Mouse (Mus musculus): ENCODE data around the gene Echs1. TPM values are rescaled to one million over a fixed set of nuclear protein-coding genes. Genes with fewer than 3 reads are reported as not detected.
A peak's percentile ranks its signal among the peaks of the same experiment; 100 is the strongest.

Gene Echs1
- polyA plus RNA-seq, 1 experiment from 2014 or later = 132 TPM

GRCm38 (mm10) chr7:140101498-140101897, 14.8 kb downstream of the Echs1 start:
- Histone ChIP-seq H3K4me1 (ENCODE audit: control insufficient read depth, insufficient read depth, low read length) (no peaks in the 10 kb centered on the region), H3K9ac (replicated peaks; ENCODE audit: low read depth, low read length) (peak overlapping the region; percentile 57), H3K9me3 (ENCODE audit: control insufficient read depth, low read length) (no peaks in the 10 kb centered on the region), H3K4me3 (ENCODE audit: low read depth, low read length) (peak overlapping the region; percentile 38), H3K27me3 (ENCODE audit: control insufficient read depth, insufficient read depth, low read length) (no peaks in the 10 kb centered on the region), H3K36me3 (ENCODE audit: control insufficient read depth, insufficient read depth, low read length) (peaks cover 6% of the 10 kb centered on the region; the same call in 1 of the 2 replicates), H3K4me2 (ENCODE audit: low read depth, low read length) (peak overlapping the region; percentile 71), H3K27ac (ENCODE audit: low read depth, low read length) (no peak overlapping the region)
- ATAC-seq (ENCODE audit: low read depth) = no peak
- 74% methylated on average over 10 of the region's 10 CpGs for WGBS

DNA sequence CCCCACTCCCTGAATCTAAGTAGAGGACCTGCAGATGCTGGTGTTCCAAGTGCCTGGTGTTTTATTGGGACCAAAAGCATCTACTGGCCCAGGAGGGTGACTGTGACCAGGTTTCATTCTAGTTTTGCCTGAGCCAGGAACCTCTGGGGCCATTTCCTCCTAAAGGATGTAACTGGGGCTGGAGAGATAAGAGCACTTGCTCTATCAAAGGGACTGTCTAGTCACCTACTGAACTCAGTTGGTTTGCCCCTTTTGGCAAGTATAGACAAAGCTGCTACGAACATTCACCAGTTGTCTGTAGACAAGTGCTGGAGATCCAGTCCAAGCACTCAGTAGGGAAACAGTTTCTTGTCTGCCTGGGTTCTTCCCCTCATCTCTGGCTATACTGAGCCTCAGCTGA, 17.8 kb downstream of the Echs1 start:
- H3K4me2 ChIP-seq (ENCODE audit: low read depth, low read length) = no peak overlapping the region
- ATAC-seq (ENCODE audit: low read depth) = no peak
- H3K4me1 ChIP-seq (ENCODE audit: control insufficient read depth, insufficient read depth, low read length) = no peaks in the 10 kb centered on the region
- no peaks in the 10 kb centered on the region for H3K9me3 ChIP-seq (ENCODE audit: control insufficient read depth, low read length)
- 100% methylated on average over 1 of the region's 1 CpGs for WGBS
- no peak overlapping the region for H3K27ac ChIP-seq (ENCODE audit: low read depth, low read length)
- H3K36me3 ChIP-seq (ENCODE audit: control insufficient read depth, insufficient read depth, low read length) = no peaks in the 10 kb centered on the region
- H3K9ac ChIP-seq (replicated peaks; ENCODE audit: low read depth, low read length) = no peak overlapping the region
- H3K27me3 ChIP-seq (ENCODE audit: control insufficient read depth, insufficient read depth, low read length) = no peaks in the 10 kb centered on the region
- no peak overlapping the region for H3K4me3 ChIP-seq (ENCODE audit: low read depth, low read length)

- no peak overlapping the region for H3K27ac ChIP-seq (ENCODE audit: low read depth, low read length)
- no peak for ATAC-seq (ENCODE audit: low read depth)
- no peak overlapping the region for H3K9ac ChIP-seq (replicated peaks; ENCODE audit: low read depth, low read length)
- no peaks in the 10 kb centered on the region for H3K4me1 ChIP-seq (ENCODE audit: control insufficient read depth, insufficient read depth, low read length)
- H3K4me3 ChIP-seq (ENCODE audit: low read depth, low read length) = no peak overlapping the region
- H3K9me3 ChIP-seq (ENCODE audit: control insufficient read depth, low read length) = no peaks in the 10 kb centered on the region
- no peaks in the 10 kb centered on the region for H3K36me3 ChIP-seq (ENCODE audit: control insufficient read depth, insufficient read depth, low read length)
- H3K27me3 ChIP-seq (ENCODE audit: control insufficient read depth, insufficient read depth, low read length) = no peaks in the 10 kb centered on the region
- no peak overlapping the region for H3K4me2 ChIP-seq (ENCODE audit: low read depth, low read length)
Measured at GRCm38 (mm10) chr7:140096055-140096454, 20.2 kb downstream of the Echs1 start.

DNA sequence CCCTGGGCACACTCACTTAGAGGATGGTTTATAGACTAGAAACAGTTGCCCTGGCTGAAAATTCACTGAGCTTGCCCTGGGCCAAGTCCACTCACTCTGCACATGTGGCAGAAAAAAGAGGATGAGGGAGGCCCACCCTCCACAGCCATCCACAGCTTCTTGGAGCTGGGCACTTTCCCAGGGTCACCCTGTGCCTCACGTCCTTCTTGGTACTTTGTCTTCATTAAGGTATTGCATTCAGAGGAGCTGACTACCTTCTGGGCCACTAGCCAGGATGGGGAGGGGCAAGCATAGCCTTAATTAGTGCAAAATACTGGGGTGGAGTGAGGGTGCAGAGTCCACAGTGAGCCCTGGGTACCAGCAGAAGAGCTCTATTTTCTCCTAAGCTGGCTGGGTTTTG, 20.7 kb downstream of the Echs1 start:
- Histone ChIP-seq H3K36me3 (ENCODE audit: control insufficient read depth, insufficient read depth, low read length) (no peaks in the 10 kb centered on the region), H3K4me1 (ENCODE audit: control insufficient read depth, insufficient read depth, low read length) (no peaks in the 10 kb centered on the region), H3K4me2 (ENCODE audit: low read depth, low read length) (no peak overlapping the region), H3K4me3 (ENCODE audit: low read depth, low read length) (no peak overlapping the region), H3K9me3 (ENCODE audit: control insufficient read depth, low read length) (no peaks in the 10 kb centered on the region), H3K27ac (ENCODE audit: low read depth, low read length) (no peak overlapping the region), H3K27me3 (ENCODE audit: control insufficient read depth, insufficient read depth, low read length) (no peaks in the 10 kb centered on the region), H3K9ac (replicated peaks; ENCODE audit: low read depth, low read length) (no peak overlapping the region)
- ATAC-seq (ENCODE audit: low read depth) = no peak
- 52% methylated on average over 1 of the region's 1 CpGs for WGBS

- Histone ChIP-seq H3K27me3 (ENCODE audit: control insufficient read depth, insufficient read depth, low read length) (no peaks in the 10 kb centered on the region), H3K4me1 (ENCODE audit: control insufficient read depth, insufficient read depth, low read length) (no peaks in the 10 kb centered on the region), H3K36me3 (ENCODE audit: control insufficient read depth, insufficient read depth, low read length) (no peaks in the 10 kb centered on the region), H3K4me3 (ENCODE audit: low read depth, low read length) (no peak overlapping the region), H3K9ac (replicated peaks; ENCODE audit: low read depth, low read length) (no peak overlapping the region), H3K4me2 (ENCODE audit: low read depth, low read length) (no peak overlapping the region), H3K27ac (ENCODE audit: low read depth, low read length) (no peak overlapping the region), H3K9me3 (ENCODE audit: control insufficient read depth, low read length) (no peaks in the 10 kb centered on the region)
- no peak for ATAC-seq (ENCODE audit: low read depth)
- 77% methylated on average over 5 of the region's 5 CpGs for WGBS
Measured at GRCm38 (mm10) chr7:140094954-140095353, 21.3 kb downstream of the Echs1 start.

GRCm38 (mm10) chr7:140092924-140093528, 23.2 kb downstream of the Echs1 start, which contains the start of gene Prap1:
TSS of gene Prap1 (plus strand) at chr7:140093395.
- no peaks in the 10 kb centered on the region for H3K36me3 ChIP-seq (ENCODE audit: control insufficient read depth, insufficient read depth, low read length)
- no peaks in the 10 kb centered on the region for H3K9me3 ChIP-seq (ENCODE audit: control insufficient read depth, low read length)
- no peak within 1 kb of the TSS for H3K9ac ChIP-seq (replicated peaks; ENCODE audit: low read depth, low read length)
- H3K4me3 ChIP-seq (ENCODE audit: low read depth, low read length) = no peak within 1 kb of the TSS
- H3K27ac ChIP-seq (ENCODE audit: low read depth, low read length) = no peak within 1 kb of the TSS
- no peaks in the 10 kb centered on the region for H3K4me1 ChIP-seq (ENCODE audit: control insufficient read depth, insufficient read depth, low read length)
- 67% methylated on average over 5 of the region's 5 CpGs for WGBS
- ATAC-seq (ENCODE audit: low read depth) = no peak
- H3K27me3 ChIP-seq (ENCODE audit: control insufficient read depth, insufficient read depth, low read length) = no peaks in the 10 kb centered on the region
- no peak within 1 kb of the TSS for H3K4me2 ChIP-seq (ENCODE audit: low read depth, low read length)

- WGBS = 88% methylated on average over 10 of the region's 10 CpGs
- no peaks in the 10 kb centered on the region for H3K36me3 ChIP-seq (ENCODE audit: control insufficient read depth, insufficient read depth, low read length)
- no peak for ATAC-seq (ENCODE audit: low read depth)
Measured at GRCm38 (mm10) chr7:140090601-140091000, 25.7 kb downstream of the Echs1 start.

GRCm38 (mm10) chr7:140082242-140082678, 34.0 kb downstream of the Echs1 start, which contains the start of gene Caly:
TSS of gene Caly (minus strand) at chr7:140082548.
- Histone ChIP-seq H3K4me3 (ENCODE audit: low read depth, low read length) (peak within 1 kb of the TSS; percentile 50), H3K36me3 (ENCODE audit: control insufficient read depth, insufficient read depth, low read length) (no peaks in the 10 kb centered on the region), H3K27ac (ENCODE audit: low read depth, low read length) (peak within 1 kb of the TSS; percentile 85), H3K4me1 (ENCODE audit: control insufficient read depth, insufficient read depth, low read length) (peaks cover 16% of the 10 kb centered on the region), H3K4me2 (ENCODE audit: low read depth, low read length) (peak within 1 kb of the TSS; percentile 64), H3K9me3 (ENCODE audit: control insufficient read depth, low read length) (no peaks in the 10 kb centered on the region), H3K9ac (replicated peaks; ENCODE audit: low read depth, low read length) (peak within 1 kb of the TSS; percentile 68), H3K27me3 (ENCODE audit: control insufficient read depth, insufficient read depth, low read length) (no peaks in the 10 kb centered on the region)
- ATAC-seq (ENCODE audit: low read depth) = peak; percentile 90
- 4% methylated on average over 18 of the region's 18 CpGs for WGBS

More at GRCm38 (mm10) chr7:140090601-140091000, 25.7 kb downstream of the Echs1 start:
- H3K27ac ChIP-seq (ENCODE audit: low read depth, low read length) = no peak overlapping the region
- H3K4me2 ChIP-seq (ENCODE audit: low read depth, low read length) = no peak overlapping the region
- no peak overlapping the region for H3K9ac ChIP-seq (replicated peaks; ENCODE audit: low read depth, low read length)
- H3K4me1 ChIP-seq (ENCODE audit: control insufficient read depth, insufficient read depth, low read length) = no peaks in the 10 kb centered on the region
- H3K9me3 ChIP-seq (ENCODE audit: control insufficient read depth, low read length) = no peaks in the 10 kb centered on the region
- no peak overlapping the region for H3K4me3 ChIP-seq (ENCODE audit: low read depth, low read length)
- H3K27me3 ChIP-seq (ENCODE audit: control insufficient read depth, insufficient read depth, low read length) = no peaks in the 10 kb centered on the region

GRCm38 (mm10) chr7:140081408-140082241, 34.7 kb downstream of the Echs1 start:
- peak overlapping the region; percentile 68 for H3K9ac ChIP-seq (replicated peaks; ENCODE audit: low read depth, low read length)
- peaks cover 16% of the 10 kb centered on the region for H3K4me1 ChIP-seq (ENCODE audit: control insufficient read depth, insufficient read depth, low read length)
- H3K4me2 ChIP-seq (ENCODE audit: low read depth, low read length) = peak overlapping the region; percentile 64
- WGBS = 14% methylated on average over 20 of the region's 20 CpGs
- H3K27ac ChIP-seq (ENCODE audit: low read depth, low read length) = peak overlapping the region; percentile 85
- no peaks in the 10 kb centered on the region for H3K27me3 ChIP-seq (ENCODE audit: control insufficient read depth, insufficient read depth, low read length)
- peak overlapping the region; percentile 50 for H3K4me3 ChIP-seq (ENCODE audit: low read depth, low read length)
- H3K9me3 ChIP-seq (ENCODE audit: control insufficient read depth, low read length) = no peaks in the 10 kb centered on the region
- no peaks in the 10 kb centered on the region for H3K36me3 ChIP-seq (ENCODE audit: control insufficient read depth, insufficient read depth, low read length)
- ATAC-seq (ENCODE audit: low read depth) = peak; percentile 30

Measured in neural tube, embryonic 14.5 days (tissue).